Mouse (Mus musculus) adrenal gland, postnatal 10 days (tissue): ENCODE measurements around the gene Mbd3. TPM values are rescaled to one million over a fixed set of nuclear protein-coding genes. Genes with fewer than 3 reads are reported as not detected.
"Not testable (repeated sequence)": the region's sequence is repeated elsewhere in the genome, so short reads cannot be mapped to it uniquely, and the experiment has no call there.

Source experiments
- DNase-seq: peaks from one replicate; pipeline ENCODE4 v3.0.0; 2021; ENCODE audit warnings: mixed read lengths
- total RNA-seq, 2 experiments: library from RNA; stranded (reverse); gene quantifications; 2 replicates each; pipeline ENCODE4 v1.2.3; 2021

Mbd3 gene
- total RNA-seq, 2 experiments from 2014 or later, result 103 to 113 TPM

- peak; percentile 58 for DNase-seq
Measured at GRCm38 (mm10) chr10:80371411-80371966, 27.9 kb downstream of the Mbd3 start.

GRCm38 (mm10) chr10:80369995-80370747 is 29.2 kb downstream of the Mbd3 start:
- DNase-seq, result no peak

GRCm38 (mm10) chr10:80368392-80368791 is 31.0 kb downstream of the Mbd3 start:
- DNase-seq, result no peak

GRCm38 (mm10) chr10:80367954-80368353 is 31.4 kb downstream of the Mbd3 start:
- DNase-seq, result no peak

GRCm38 (mm10) chr10:80365736-80366135 is 33.6 kb downstream of the Mbd3 start:
- no peak for DNase-seq

- no peak for DNase-seq
Measured at GRCm38 (mm10) chr10:80363734-80364133, 35.6 kb downstream of the Mbd3 start.

- peak; percentile 61 for DNase-seq
Measured at GRCm38 (mm10) chr10:80357994-80358639, 41.2 kb downstream of the Mbd3 start.

GRCm38 (mm10) chr10:80357336-80357735 is 42.0 kb downstream of the Mbd3 start:
- DNase-seq, result no peak

GRCm38 (mm10) chr10:80356737-80357136 is 42.6 kb downstream of the Mbd3 start:
- DNase-seq, result no peak

- DNase-seq, result no peak
Measured at GRCm38 (mm10) chr10:80356001-80356682, 43.2 kb downstream of the Mbd3 start, which contains the start of gene Plk5. Plk5 (plus strand) TSS chr10:80356459.

- DNase-seq, result no peak
Measured at GRCm38 (mm10) chr10:80355431-80355830, 43.9 kb downstream of the Mbd3 start.

GRCm38 (mm10) chr10:80352727-80353126 is 46.6 kb downstream of the Mbd3 start:
- DNase-seq, result no peak

GRCm38 (mm10) chr10:80351896-80352295 is 47.5 kb downstream of the Mbd3 start:
- DNase-seq, result no peak

- DNase-seq, result peak; percentile 94
Measured at GRCm38 (mm10) chr10:80350292-80350691, 49.1 kb downstream of the Mbd3 start.

GRCm38 (mm10) chr10:80348981-80349380 is 50.4 kb downstream of the Mbd3 start:
- DNase-seq, result peak; percentile 37

- peak; percentile 72 for DNase-seq
Measured at GRCm38 (mm10) chr10:80348244-80348781, 51.0 kb downstream of the Mbd3 start, which contains the start of gene Adamtsl5. Adamtsl5 (minus strand) TSS chr10:80348412.

GRCm38 (mm10) chr10:80347514-80347967 is 51.8 kb downstream of the Mbd3 start:
- peak; percentile 23 for DNase-seq

- not testable (repeated sequence) for DNase-seq
Measured at GRCm38 (mm10) chr10:80345929-80346328, 53.4 kb downstream of the Mbd3 start.

GRCm38 (mm10) chr10:80345122-80345521 is 54.2 kb downstream of the Mbd3 start:
- no peak for DNase-seq

GRCm38 (mm10) chr10:80344131-80344661 is 55.2 kb downstream of the Mbd3 start:
- DNase-seq, result no peak

GRCm38 (mm10) chr10:80343425-80343895 is 55.9 kb downstream of the Mbd3 start:
- no peak for DNase-seq
